Mouse (Mus musculus): ENCODE results near the gene Stag2.

Gene Stag2

DNA sequence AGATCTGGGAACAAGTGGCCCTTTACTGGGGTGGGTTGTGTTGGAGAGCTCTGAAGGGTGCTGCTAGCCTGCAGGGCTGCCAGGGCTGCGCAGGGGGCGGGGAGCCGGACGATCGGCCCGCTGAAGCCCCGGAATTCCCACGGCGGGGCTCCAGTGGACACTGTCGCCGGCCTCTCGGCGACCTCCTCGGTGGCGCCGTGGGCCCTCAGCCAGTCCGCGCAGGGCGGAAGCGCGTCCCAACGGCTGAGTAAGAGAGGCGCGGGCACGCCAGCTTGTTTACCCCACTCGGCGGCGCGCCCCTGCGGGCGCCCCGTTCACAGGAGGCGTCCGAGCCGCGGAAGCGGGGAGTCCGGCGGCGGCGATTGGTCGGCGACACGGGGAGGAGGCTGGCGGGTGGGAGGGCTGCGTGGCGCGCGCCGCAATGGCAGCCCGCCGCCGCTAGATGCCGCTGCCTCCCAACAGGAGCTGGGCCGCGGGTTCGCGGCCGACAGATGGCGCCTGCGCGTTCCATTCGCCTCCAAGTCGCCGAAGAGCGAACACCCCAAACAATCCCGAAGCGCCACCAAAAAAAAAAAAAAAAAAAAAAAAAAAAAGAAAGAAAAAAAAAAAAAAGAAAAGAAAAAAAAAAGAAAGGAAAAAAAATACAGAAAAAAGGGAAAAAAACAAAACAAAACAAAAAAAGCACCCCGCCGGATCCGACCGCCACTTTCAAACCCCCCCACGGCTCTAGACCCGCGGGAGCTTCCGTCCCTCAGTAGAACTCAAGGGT lies at the start of gene Stag2:
Stag2 (plus strand) TSS at position 530 of the 769 bp plus-strand sequence.
- peak; percentile 95 for DNase-seq

DNA sequence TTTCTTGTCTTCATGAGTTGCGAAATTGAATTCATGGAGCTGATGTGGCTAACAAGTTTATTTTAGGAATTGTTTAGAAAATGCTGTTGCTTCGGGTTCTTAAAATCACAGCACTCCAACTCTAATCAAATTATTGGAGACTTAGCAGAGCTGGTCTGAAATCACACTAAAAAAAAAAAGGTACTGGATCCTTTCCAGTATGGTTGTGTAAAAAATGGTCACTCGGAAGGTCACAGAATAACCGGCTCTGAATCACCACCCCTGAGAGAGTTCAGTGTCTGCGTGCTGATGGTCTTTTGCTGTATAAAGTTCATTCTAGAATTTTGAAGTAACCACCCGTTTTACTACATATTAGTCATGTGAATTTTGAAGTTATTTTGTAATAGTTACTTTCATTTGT lies 42.0 kb upstream of the Stag2 start:
- DNase-seq, result no peak

DNA sequence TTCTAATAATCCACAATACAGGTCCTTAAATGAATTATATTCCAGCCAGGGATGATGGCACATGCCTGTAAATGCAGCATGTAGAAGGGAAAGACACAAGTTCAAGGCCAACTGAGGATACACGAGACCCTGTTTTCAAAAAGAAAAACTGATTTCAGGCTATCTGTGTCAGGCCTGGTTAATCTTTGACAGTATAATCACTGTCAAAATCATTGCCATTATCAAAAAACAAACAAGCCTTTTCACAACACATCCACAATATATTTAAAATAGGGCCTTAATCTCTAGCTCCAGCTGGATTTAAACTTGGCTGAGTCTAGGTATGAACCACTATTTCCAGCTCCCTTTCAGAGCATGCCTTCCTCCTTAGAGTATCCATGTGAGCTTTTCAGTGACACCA lies 38.5 kb upstream of the Stag2 start:
- no peak for DNase-seq

DNA sequence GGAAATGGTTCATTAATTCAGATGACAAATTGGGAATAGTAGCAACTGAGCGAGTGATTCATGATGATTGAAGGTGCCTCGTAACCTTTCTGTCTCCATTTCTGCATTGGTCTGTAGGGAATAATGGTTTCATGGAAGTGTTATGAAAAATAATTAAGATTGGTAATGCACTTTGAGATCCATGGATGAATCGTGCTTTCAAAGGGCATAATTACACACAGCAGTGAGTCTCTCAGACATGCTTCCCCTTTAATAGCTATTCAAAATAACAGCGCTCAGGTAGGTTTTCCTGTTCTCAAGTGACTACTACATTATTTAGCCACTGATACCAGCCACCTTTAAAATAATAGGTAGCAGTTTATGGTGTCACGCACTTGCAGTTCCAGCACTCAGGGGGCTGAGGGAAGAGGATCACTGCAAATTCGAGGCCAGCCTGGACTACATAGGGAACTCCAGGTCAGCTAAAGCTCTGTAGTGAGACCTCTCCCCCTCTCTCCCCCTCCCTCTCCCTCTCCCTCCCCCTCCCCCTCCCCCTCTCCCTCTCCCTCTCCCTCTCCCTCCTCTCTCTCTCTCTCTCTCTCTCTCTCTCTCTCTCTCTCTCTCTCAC lies 29.6 kb upstream of the Stag2 start:
- DNase-seq, result no peak

DNA sequence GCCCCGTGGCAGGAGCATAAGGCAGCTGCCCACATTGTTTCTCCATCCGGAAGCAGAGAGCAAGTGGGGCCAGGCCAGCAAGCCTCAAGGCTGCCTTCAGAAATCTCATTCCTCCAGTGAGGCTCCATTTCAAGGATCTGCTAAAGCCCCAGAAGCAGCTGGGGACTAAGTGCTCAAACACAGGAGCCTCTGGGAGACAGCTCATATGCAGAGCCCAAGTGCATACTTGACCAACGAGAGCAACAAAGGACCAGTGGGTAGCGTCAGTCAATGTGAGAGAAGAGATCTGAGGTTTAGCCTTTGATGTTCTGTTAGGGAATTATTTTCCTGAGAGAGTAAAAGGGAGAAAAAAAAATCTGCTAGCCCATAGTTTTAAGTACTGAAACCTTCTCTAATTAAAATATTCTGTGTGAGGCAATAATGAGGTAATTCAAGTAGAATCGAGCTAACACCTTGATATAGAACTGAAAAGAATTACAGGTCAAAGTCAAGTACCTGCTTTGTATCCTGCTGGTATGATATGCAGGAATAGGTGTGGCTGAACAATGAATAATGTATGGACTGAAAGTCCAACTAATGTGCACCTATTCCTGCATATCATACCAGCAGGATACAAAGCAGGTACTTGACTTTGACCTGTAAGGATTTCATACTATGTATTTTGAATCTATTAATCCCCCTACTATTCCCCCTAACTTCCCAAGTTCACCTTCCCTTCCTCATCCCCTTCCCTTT lies 24.0 kb upstream of the Stag2 start:
- DNase-seq, result no peak

DNA sequence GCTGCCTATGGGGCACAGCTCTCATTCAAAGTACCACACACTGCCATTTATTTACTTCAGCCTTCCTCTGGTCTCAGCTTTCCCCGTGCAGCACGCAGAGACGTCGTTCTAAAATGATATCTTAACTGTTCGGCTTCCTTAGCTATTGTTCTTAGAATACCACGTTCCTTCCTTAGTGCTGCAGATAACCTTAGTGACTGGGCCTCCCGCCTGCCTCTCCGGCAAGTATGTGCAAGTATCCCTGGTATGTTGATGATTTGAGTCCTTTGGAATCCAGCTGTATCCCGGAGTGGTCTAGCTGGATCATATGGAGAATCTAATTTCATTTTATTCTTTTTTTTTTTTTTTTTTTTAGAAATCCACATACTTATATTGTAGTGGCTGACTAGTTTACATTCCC lies 9.2 kb upstream of the Stag2 start:
- no peak for DNase-seq

DNA sequence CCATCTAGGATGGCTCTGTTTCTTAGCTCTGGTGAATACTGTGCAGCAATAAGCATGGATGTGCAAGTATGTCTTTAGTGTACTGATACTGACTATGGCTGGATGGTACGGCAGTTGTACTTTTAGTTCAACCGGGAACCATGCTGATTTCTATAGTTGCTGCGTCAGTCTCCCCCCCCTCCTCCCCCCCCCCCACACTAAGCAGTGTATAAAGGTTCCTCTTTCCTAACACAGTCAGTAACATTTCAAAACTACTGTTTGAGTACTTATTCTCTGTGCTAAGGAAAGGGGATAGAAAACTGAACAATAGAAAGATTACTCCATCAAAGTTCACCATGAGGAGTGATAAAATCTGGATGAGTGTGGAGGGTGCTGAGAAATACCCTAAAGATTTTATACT lies 6.5 kb upstream of the Stag2 start:
- DNase-seq, result no peak

DNA sequence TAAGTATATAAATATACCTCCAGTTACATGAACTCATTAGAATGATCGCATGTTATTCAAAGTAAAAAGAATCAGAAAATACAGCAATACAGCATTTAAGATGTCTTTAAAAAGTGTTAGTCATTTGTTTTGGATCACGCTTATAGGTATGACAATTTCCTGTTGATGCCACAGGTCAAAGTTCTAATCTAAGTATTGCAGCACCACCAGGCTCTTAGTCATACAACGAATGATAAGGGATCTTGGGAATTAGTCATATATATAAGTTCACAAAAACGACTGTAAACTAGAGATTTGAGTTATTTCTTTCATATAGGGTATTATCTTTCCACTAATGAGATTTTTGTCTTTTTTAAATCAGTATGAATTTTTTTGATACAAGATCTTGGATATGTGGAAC lies 5.1 kb upstream of the Stag2 start:
- DNase-seq, result no peak

DNA sequence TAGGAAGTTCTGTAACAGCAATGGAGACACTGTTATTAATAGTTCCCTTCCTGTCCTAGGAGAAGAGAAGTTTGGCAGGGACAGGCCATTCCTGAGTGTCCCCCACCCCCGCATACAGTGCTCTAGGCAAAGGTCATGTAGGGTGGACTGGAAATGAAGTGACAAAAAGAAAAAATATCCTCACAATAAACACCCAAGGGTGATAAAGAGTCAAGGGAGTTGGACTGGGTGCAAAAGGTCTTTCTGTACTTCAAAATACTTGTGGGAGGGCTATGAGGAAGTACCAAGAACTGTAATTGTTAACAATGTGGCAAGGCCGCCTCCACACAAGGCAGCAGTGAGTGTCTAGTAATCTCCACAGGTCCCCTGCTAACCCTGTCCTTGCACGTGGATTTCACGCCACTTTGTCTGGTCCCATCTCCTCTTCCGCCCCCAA lies 1.1 kb upstream of the Stag2 start:
- DNase-seq, result peak; percentile 10

DNA sequence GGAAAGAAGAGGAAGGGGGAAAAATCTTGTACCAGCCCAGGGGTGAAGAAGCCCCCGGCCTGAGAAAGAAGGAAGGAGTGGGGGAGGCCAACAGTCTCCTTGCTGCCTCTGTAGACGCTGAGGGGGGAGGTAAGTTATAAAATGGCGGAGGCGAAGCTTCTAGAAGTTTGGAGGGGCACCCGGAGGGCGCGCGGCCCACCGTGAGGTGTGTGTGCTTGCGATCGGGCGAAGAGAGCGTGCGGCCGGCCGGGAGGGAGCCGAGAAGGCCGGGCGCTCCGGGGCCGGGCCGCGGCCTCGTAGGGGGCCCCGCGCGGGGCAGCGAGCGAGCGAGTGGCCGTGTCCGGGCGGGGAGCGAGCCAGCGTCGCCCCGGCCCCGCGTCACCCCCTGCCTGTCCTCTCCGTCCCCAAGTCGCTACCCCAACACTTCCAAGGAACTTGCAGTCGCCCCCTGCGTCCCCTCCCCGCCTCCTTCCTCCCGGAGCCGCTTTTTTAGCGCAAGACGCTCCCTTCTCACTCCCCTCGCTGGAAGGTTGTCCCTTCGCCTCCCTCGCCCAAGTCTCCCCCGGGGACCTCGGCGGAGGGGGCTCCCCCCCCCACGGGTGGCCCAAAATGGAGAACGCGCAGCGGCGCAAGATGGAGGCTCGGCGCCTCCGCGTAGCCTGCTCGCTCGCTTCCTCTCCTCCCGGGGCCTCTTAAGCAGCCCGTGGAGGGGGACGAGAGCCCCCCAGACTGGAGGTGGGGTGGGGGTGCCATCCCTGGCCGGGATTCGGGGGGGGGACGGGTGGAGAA lies 634 bp downstream of the Stag2 start:
- peak; percentile 63 for DNase-seq

DNA sequence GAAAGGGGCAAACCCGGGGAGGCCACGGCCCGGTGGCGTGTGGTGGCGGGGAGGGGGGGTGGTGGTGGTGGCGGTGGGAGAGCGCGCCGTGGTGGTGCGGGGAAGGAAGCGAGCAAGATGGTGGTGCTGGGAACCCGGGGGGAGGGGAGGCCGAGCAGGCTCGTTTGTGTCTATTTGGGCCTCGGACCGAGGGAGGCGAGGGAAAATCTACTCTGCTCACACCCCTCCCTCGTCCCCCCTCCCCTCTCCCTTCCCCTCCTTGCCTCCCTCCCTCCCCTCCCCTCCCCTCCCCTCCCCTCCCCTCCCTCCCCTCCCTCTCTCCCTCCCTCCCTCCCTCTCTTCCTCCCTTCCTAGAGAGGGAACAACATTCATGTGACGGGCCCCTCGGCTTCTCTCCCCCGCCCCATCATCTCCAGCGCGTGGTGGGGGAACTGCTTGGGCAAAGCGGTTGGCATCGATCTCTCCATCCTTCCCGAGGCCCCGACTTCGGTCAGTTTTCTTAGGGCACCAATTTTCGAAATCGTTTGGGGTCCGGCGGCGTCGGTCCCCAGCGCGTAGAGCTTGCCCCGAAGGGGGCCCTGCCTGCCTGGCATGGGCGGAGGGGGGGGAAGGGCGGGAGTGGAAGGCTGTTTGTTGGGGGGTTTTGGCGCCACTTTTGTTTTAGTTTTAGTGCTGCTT lies 1.4 kb downstream of the Stag2 start:
- peak; percentile 95 for DNase-seq

DNA sequence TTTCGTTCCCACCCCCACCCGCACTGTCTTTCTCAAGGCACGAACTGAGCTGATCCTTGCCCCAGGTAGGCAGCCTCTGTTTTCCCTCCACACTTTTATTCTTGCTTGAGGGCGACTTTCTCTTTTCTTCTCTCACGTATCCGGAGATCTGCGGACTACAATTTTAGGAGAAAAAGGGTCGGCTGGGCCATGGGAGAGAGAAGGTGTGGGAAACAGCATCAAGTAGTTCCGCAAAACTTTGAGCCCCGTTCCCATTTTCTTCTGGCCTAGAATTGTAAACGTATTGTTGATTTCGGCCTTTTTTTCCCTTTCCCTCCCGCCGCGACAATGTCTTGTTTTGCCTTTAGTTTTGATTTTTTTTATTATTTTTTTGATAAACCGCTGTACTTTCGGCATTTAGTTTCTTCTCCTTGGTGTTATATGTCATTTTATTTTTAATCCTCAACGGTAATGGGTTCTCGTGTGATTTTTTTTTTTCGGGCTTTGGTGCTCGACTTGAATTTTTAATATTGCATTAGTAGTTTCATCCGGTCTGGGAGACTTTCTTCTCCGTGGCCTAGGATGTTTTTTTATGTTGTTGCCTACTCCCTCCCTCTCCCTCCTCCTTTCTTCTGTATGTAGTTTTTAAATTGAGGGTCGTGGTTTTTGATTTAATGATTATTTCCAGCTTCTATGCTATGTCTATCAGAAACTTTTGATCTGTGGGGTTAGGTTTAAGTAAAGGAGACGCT lies 2.1 kb downstream of the Stag2 start:
- DNase-seq, result no peak

DNA sequence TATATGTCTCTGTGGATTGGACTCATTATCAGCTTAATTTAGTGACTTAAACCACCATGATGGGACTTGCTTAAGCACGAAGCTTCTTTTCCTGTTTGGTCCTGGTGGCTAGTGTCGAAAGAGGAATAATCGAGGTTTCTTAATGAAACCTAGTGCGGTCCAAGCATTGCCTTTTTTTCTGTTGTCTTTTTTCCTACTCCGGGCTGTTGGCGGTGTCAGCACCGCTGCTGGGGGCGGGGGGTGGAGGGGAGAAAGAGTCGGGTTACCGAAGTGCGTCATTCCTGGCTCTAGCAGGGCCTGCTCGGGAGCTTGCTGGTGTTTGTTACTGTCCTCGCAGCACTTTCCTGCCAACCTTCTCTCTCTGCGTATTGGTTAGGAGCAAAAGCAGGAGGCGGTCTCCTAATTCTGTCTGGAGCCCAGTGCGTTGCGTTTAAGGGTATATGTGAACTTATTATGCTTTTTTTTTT lies 2.8 kb downstream of the Stag2 start:
- DNase-seq, result peak; percentile 81

DNA sequence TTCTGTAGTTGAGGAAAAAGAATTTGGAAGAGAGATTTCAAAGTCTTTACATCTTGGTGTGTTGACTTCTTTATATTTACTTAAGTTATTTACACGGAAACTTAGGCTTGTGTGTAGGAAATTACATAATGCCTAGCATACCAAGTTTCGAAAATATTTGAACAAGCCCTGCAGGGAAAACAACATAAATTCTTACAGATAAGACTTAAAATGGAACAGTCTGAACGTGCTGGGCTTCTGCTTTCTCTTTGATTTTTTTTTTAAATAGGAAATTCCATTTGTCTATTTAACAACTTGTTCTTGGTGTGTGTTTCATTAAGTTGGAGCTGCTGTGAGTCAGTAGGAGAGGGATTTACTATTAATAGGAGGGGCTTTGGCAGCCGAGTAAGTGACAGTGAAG lies 3.9 kb downstream of the Stag2 start:
- peak; percentile 5 for DNase-seq

DNA sequence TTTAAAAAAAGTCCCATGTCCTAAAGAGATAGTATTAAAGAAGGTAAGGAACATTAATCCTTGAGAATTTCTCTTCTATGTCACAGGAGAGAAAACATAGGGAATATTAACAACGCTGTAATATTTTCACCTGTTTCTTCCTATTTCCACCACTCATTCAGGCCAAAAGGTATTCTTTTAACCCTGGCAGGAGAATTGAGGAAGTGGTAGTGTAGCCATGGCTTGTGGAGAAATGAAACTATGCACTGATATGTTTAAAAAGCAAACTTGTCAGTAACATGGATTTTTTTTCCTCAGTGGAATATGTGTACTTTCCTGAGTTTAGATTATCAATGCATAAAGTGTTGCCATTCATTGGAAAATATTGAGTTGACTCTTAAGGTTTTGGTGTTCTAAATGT lies 16.3 kb downstream of the Stag2 start:
- DNase-seq, result no peak

DNA sequence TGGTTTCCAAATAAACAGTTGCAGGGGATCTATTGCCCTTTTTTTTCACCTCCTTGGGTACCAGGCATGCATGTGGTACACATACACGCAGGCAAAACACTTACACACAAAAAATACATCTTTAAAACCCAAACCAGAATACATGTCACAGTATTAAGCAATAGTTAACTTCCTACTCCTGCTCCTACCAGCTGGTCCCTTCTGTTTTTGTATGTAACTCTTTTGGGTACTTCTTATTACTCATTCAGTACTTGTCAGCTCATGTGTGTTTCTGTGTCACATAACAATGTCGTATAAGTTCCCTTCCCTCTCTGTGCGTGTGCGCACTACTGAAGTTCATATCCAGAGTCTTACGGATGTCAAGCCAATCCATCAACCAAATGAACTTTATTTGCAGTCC lies 21.7 kb downstream of the Stag2 start:
- no peak for DNase-seq

DNA sequence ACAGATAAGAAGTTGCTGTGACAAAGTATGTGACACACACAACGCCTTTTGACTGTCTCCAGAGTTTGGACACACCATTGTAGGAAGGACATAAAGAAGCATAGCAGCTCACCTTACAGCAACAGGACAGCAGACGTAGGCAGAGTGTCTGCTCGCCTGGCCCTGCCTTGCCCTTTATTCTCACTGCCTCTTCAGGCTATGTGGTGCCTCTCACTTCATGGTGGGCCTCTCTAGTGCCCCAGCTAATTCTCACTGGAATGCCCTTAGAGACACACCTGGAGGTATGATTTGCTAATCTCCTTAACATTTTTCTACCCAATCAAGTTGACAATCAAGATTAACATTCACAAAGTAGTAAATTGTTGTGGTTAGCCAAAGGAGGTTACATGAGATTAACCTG lies 38.5 kb downstream of the Stag2 start:
- DNase-seq, result no peak

DNA sequence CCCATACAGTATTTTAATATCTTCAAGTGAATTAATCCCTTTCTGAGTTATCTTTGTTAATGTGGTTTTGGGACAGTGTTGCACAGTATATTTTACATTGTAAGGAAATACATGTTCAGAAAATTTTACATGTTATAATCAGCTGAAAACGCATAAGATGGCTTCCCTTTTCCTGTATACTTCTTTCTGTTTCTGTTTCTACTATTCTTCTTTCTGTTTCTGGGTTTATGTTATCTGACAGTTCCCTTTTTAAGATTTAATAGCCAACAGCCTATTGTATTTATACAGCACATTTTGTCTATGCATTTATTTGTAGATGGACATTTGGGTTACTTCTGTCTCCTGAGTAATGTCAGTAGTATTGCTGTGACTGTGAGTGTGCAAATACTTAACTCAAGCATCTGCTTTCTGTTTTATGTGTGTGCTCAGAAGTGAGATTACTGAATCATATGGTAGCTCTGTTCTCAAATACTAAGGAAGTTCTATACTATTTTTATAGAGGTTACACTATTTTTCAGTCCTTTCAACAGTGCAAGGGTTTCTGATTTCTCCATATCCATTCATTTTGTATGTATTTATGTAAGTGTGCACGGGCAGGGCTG lies 39.8 kb downstream of the Stag2 start:
- DNase-seq, result no peak

DNA sequence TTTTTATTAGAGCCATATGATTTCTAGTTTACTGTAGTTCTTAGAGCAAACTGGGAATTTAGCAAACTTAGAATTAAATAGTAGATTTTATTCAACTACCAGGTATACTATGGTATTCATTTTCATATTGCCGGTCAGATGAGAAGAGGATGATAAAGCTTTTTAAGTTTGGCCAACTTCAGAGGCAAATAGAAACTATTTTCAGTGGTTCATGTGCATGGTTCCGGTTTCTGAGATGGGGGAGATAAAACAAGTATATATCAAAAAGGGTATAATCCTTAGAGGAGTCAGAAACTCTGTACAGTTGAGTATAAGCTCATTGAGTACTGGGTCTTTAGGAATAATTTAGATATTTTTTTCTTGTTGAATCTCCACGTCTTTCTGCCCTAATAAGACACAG lies 45.5 kb downstream of the Stag2 start:
- DNase-seq, result no peak

DNA sequence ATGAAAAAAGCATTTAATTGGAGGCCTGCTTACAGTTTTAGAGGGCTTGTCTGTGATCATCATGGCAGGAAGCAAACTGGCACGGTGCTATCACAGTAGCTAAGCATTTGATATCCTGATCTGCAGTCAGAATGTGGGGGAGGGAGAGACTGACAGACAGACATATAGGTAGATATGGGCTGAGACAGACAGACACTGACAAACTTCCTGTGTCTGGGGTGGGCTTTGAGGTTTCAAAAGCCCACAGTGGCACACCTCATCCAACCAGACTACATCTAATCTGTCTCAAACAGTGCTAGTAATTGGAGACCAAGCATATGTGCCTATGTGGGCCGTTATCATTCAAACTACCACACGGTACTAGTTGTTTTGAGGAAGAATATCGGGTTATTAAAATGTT lies 53.4 kb downstream of the Stag2 start:
- DNase-seq, result no peak

DNA sequence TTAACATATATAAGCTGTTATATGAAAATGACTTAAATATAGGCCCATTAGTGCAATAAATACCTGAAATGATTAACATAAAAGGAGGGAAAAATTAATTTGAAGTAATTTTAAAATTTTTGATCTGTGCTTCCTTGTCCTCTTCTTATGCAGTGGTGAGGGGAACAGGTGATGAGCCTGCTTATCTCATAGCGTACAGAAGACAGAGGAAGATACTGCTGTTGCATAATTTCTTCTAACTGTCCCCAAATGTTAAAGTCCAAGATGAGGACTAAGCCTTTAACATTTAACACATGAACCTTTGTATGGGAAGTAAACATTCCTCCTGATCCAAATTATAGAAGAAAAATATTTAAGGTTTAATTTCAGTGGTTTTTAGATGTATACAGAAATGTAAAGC lies 66.6 kb downstream of the Stag2 start:
- DNase-seq, result no peak

All from retina, postnatal 1 day (tissue).